Mouse (Mus musculus): ENCODE results near the gene Parp11. TPM values are rescaled to one million over a fixed set of nuclear protein-coding genes. Genes with fewer than 3 reads are reported as not detected.
A peak's percentile ranks its signal among the peaks of the same experiment; 100 is the strongest.

The Parp11 gene
- 10 to 100 TPM; 25.6 to 29.5 TPM for total RNA-seq (2021)
- long read RNA-seq, transcript Parp11-201 (9 exons, 3,746 nt), result major isoform, 10 of 28 reads
- long read RNA-seq, partial matches to known transcripts, result 0 of 28 reads
- long read RNA-seq, other reads (novel, unspliced or antisense), result 16 of 28 reads

GRCm38 (mm10) chr6:127446436-127446890, at the start of gene Parp11:
Parp11 (plus strand) TSS chr6:127446840.
- DNase-seq (ENCODE audit: low spot score in 2 of 2), result peak; percentile 64 to 88

GRCm38 (mm10) chr6:127398073-127398472, 48.6 kb upstream of the Parp11 start:
- no peak for DNase-seq (ENCODE audit: low spot score in 2 of 2)

GRCm38 (mm10) chr6:127401419-127401818, 45.2 kb upstream of the Parp11 start:
- no peak for DNase-seq (ENCODE audit: low spot score in 2 of 2)

GRCm38 (mm10) chr6:127404070-127404810, 42.4 kb upstream of the Parp11 start:
- DNase-seq (ENCODE audit: low spot score in 2 of 2), result peak; percentile 13 to 28

- DNase-seq (ENCODE audit: low spot score in 2 of 2), result peak; percentile 21 to 54
Observed at GRCm38 (mm10) chr6:127405682-127406081, 41.0 kb upstream of the Parp11 start.

- DNase-seq (ENCODE audit: low spot score in 2 of 2), result no peak
Observed at GRCm38 (mm10) chr6:127407742-127408141, 38.9 kb upstream of the Parp11 start.

- DNase-seq (ENCODE audit: low spot score in 2 of 2), result no peak
Observed at GRCm38 (mm10) chr6:127417525-127418184, 29.0 kb upstream of the Parp11 start.

GRCm38 (mm10) chr6:127418322-127418721, 28.3 kb upstream of the Parp11 start:
- no peak for DNase-seq (ENCODE audit: low spot score in 2 of 2)

GRCm38 (mm10) chr6:127420115-127420514, 26.5 kb upstream of the Parp11 start:
- no peak for DNase-seq (ENCODE audit: low spot score in 2 of 2)

- DNase-seq (ENCODE audit: low spot score in 2 of 2), result no peak
Observed at GRCm38 (mm10) chr6:127425095-127425494, 21.5 kb upstream of the Parp11 start.

- DNase-seq (ENCODE audit: low spot score in 2 of 2), result no peak
Observed at GRCm38 (mm10) chr6:127430716-127431115, 15.9 kb upstream of the Parp11 start.

- no peak for DNase-seq (ENCODE audit: low spot score in 2 of 2)
Observed at GRCm38 (mm10) chr6:127431196-127431766, 15.4 kb upstream of the Parp11 start.

- DNase-seq (ENCODE audit: low spot score in 2 of 2), result no peak
Observed at GRCm38 (mm10) chr6:127433886-127434647, 12.6 kb upstream of the Parp11 start.

- DNase-seq (ENCODE audit: low spot score in 2 of 2), result no peak
Observed at GRCm38 (mm10) chr6:127434648-127434984, 12.0 kb upstream of the Parp11 start.

GRCm38 (mm10) chr6:127439063-127439462, 7.6 kb upstream of the Parp11 start:
- no peak for DNase-seq (ENCODE audit: low spot score in 2 of 2)

GRCm38 (mm10) chr6:127439540-127440195, 7.0 kb upstream of the Parp11 start:
- DNase-seq (ENCODE audit: low spot score in 2 of 2), result no peak

- peak; percentile 30 to 61 for DNase-seq (ENCODE audit: low spot score in 2 of 2)
Observed at GRCm38 (mm10) chr6:127440416-127441104, 6.1 kb upstream of the Parp11 start.

- DNase-seq (ENCODE audit: low spot score in 2 of 2), result no peak
Observed at GRCm38 (mm10) chr6:127442584-127442983, 4.1 kb upstream of the Parp11 start.

GRCm38 (mm10) chr6:127443910-127444309, 2.7 kb upstream of the Parp11 start:
- DNase-seq (ENCODE audit: low spot score in 2 of 2), result no peak

GRCm38 (mm10) chr6:127444466-127444865, 2.2 kb upstream of the Parp11 start:
- DNase-seq (ENCODE audit: low spot score in 2 of 2), result no peak

All from layer of hippocampus, adult 18-20 months (tissue).